Mouse (Mus musculus) macrophage (primary cell): ENCODE measurements at regions not wholly inside any gene's neighbourhood (a gene's known extent, or its start where the extent isn't known, plus 50 kb on each side); places are given as distances from the start of the nearest gene placed in this dataset.

ENCODE experiments used
- H3K27ac ChIP-seq: fragments of 350-480 bp; formaldehyde crosslinking; 2 replicates; pipeline ENCODE4 v1.9.0; 2021
- H3K36me3 ChIP-seq: fragments of 350-480 bp; formaldehyde crosslinking; 2 replicates; pipeline ENCODE4 v1.9.0; 2021; ENCODE audit errors: inconsistent target
- H3K4me3 ChIP-seq: fragments of 350-480 bp; formaldehyde crosslinking; 2 replicates; pipeline ENCODE4 v1.9.0; 2021; ENCODE audit errors: inconsistent target
- H3K79me2 ChIP-seq: fragments of 350-480 bp; formaldehyde crosslinking; 2 replicates; pipeline ENCODE4 v1.9.0; 2021; ENCODE audit errors: inconsistent target
- WGBS: methylation state at CpG from one replicate; pipeline ENCODE4 v1.1.7; 2026; ENCODE audit warnings: inconsistent platforms; ENCODE audit not compliant: missing documents; 5-methylcytosine and 5-hydroxymethylcytosine counted together

- 55% methylated on average over 14 of the region's 15 CpGs for WGBS
- H3K27ac ChIP-seq: 0 out of 2 replicates have a peak overlapping the region, but pooled peaks have one; percentile 4
- H3K4me3 ChIP-seq: no peak overlapping the region
- H3K79me2 ChIP-seq: no peaks in the 10 kb centered on the region
- H3K36me3 ChIP-seq: no peaks in the 10 kb centered on the region
These were observed 110.5 kb downstream of the Hlx start for GRCm38 (mm10) chr1:184621950-184622349.

- no peaks in the 10 kb centered on the region for H3K36me3 ChIP-seq
- 54% methylated on average over 8 of the region's 8 CpGs for WGBS
- H3K4me3 ChIP-seq: no peak overlapping the region
- H3K79me2 ChIP-seq: no peaks in the 10 kb centered on the region
- peak overlapping the region; percentile 86 for H3K27ac ChIP-seq
These were observed 114.5 kb downstream of the Hlx start for GRCm38 (mm10) chr1:184617853-184618454.

- WGBS: 30% methylated on average over 3 of the region's 3 CpGs
- peak overlapping the region; percentile 32; the same call in 1 of the 2 replicates for H3K27ac ChIP-seq
These were observed 116.4 kb downstream of the Hlx start for GRCm38 (mm10) chr1:184615991-184616390.

GRCm38 (mm10) chr1:184614699-184615415 lies 117.6 kb downstream of the Hlx start:
- H3K4me3 ChIP-seq: no peak overlapping the region
- 57% methylated on average over 21 of the region's 21 CpGs for WGBS
- H3K27ac ChIP-seq: peak overlapping the region; percentile 32
- no peaks in the 10 kb centered on the region for H3K36me3 ChIP-seq
- H3K79me2 ChIP-seq: no peaks in the 10 kb centered on the region

More at GRCm38 (mm10) chr1:184615991-184616390, 116.4 kb downstream of the Hlx start:
- no peaks in the 10 kb centered on the region for H3K79me2 ChIP-seq
- H3K36me3 ChIP-seq: no peaks in the 10 kb centered on the region
- H3K4me3 ChIP-seq: no peak overlapping the region

GRCm38 (mm10) chr1:184612880-184613279 lies 119.5 kb downstream of the Hlx start:
- no peaks in the 10 kb centered on the region for H3K36me3 ChIP-seq
- H3K27ac ChIP-seq: no peak overlapping the region
- 91% methylated on average over 4 of the region's 4 CpGs for WGBS
- H3K4me3 ChIP-seq: no peak overlapping the region
- no peaks in the 10 kb centered on the region for H3K79me2 ChIP-seq

- Histone ChIP-seq H3K4me3 (no peak overlapping the region), H3K79me2 (no peaks in the 10 kb centered on the region)
- 92% methylated on average over 5 of the region's 5 CpGs for WGBS
These were observed 123.5 kb downstream of the Hlx start for GRCm38 (mm10) chr1:184608938-184609337.

GRCm38 (mm10) chr1:184608338-184608737 lies 124.1 kb downstream of the Hlx start:
- H3K36me3 ChIP-seq: no peaks in the 10 kb centered on the region
- H3K4me3 ChIP-seq: no peak overlapping the region
- 100% methylated on average over 2 of the region's 2 CpGs for WGBS
- H3K79me2 ChIP-seq: no peaks in the 10 kb centered on the region
- no peak overlapping the region for H3K27ac ChIP-seq

More at GRCm38 (mm10) chr1:184608938-184609337, 123.5 kb downstream of the Hlx start:
- no peak overlapping the region for H3K27ac ChIP-seq
- no peaks in the 10 kb centered on the region for H3K36me3 ChIP-seq

- 91% methylated on average over 7 of the region's 8 CpGs for WGBS
- no peak overlapping the region for H3K27ac ChIP-seq
- no peak overlapping the region for H3K4me3 ChIP-seq
- H3K36me3 ChIP-seq: no peaks in the 10 kb centered on the region
- H3K79me2 ChIP-seq: no peaks in the 10 kb centered on the region
These were observed 125.9 kb downstream of the Hlx start for GRCm38 (mm10) chr1:184606541-184606940.

- Histone ChIP-seq H3K27ac (no peak overlapping the region), H3K36me3 (no peaks in the 10 kb centered on the region), H3K4me3 (no peak overlapping the region), H3K79me2 (no peaks in the 10 kb centered on the region)
- WGBS: 51% methylated on average over 7 of the region's 7 CpGs
These were observed 126.8 kb downstream of the Hlx start for GRCm38 (mm10) chr1:184605666-184606065.

GRCm38 (mm10) chr1:184603136-184603535 lies 129.3 kb downstream of the Hlx start:
- 97% methylated on average over 6 of the region's 6 CpGs for WGBS
- no peaks in the 10 kb centered on the region for H3K36me3 ChIP-seq
- no peak overlapping the region for H3K27ac ChIP-seq
- no peaks in the 10 kb centered on the region for H3K79me2 ChIP-seq
- H3K4me3 ChIP-seq: no peak overlapping the region

GRCm38 (mm10) chr1:184595449-184595848 lies 137.0 kb downstream of the Hlx start:
- Histone ChIP-seq H3K4me3 (no peak overlapping the region), H3K79me2 (no peaks in the 10 kb centered on the region), H3K36me3 (no peaks in the 10 kb centered on the region), H3K27ac (no peak overlapping the region)
- WGBS: 97% methylated on average over 12 of the region's 12 CpGs

GRCm38 (mm10) chr1:184590634-184591033 lies 141.8 kb downstream of the Hlx start:
- no peak overlapping the region for H3K27ac ChIP-seq
- WGBS: 20% methylated on average over 7 of the region's 7 CpGs
- H3K79me2 ChIP-seq: no peaks in the 10 kb centered on the region
- no peak overlapping the region for H3K4me3 ChIP-seq
- H3K36me3 ChIP-seq: no peaks in the 10 kb centered on the region

GRCm38 (mm10) chr1:184589277-184589676 lies 143.1 kb downstream of the Hlx start:
- Histone ChIP-seq H3K4me3 (no peak overlapping the region), H3K27ac (no peak overlapping the region), H3K36me3 (no peaks in the 10 kb centered on the region), H3K79me2 (no peaks in the 10 kb centered on the region)
- 62% methylated on average over 4 of the region's 4 CpGs for WGBS

- 98% methylated on average over 12 of the region's 12 CpGs for WGBS
- Histone ChIP-seq H3K4me3 (no peak overlapping the region), H3K79me2 (no peaks in the 10 kb centered on the region), H3K27ac (no peak overlapping the region), H3K36me3 (no peaks in the 10 kb centered on the region)
These were observed 147.9 kb downstream of the Hlx start for GRCm38 (mm10) chr1:184584505-184584874.

GRCm38 (mm10) chr1:184583751-184584504 lies 148.5 kb downstream of the Hlx start:
- H3K27ac ChIP-seq: no peak overlapping the region
- 95% methylated on average over 6 of the region's 6 CpGs for WGBS
- H3K4me3 ChIP-seq: no peak overlapping the region
- no peaks in the 10 kb centered on the region for H3K79me2 ChIP-seq
- H3K36me3 ChIP-seq: no peaks in the 10 kb centered on the region
